Mouse (Mus musculus) CH12.LX (cell line): ENCODE data around the gene Rprd1b.

Experiments used
- EP300 ChIP-seq: IDR thresholded peaks from 2 replicates; pipeline ENCODE4 v1.6.1; 2011; ENCODE audit warnings: low read length, improper control_type of control experiment
- HCFC1 ChIP-seq: IDR thresholded peaks from 2 replicates; pipeline ENCODE4 v1.6.1; 2012; ENCODE audit warnings: low read depth, mild to moderate bottlenecking, inconsistent platforms, low read length, improper control_type of control experiment

DNA sequence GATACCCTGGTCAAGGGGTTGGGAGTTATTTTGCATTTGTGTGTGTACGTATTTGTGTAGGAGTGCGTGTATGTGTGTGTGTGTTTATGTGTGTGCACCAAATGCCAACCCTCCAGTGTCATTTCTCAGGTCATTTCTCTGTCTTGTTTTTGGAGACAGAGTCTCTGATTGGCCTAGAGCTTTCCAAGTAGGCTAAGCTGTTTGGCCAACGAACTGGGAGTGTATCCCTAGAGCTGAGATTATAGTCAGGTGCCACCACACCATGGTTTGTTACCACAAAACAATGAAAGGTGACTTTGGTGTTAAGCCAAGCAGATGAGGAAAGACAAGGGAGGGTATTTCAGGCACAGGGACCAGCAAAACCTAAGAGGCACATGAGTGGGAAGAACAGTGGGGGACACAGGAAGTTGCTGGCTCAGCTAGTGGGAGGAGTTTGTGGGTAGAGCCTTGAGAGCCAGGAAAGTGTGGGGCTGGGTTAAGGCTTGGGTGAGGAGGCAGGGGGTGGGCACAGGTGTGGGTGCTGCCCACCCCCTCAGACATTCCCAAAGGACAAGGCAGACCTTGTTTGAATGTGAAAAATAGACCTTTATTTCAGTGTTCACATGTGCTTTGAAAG is 87.6 kb downstream of the Rprd1b start:
- no peak for TF ChIP-seq HCFC1
- TF ChIP-seq EP300, result no peak
